Mouse (Mus musculus) liver, embryonic 18 days (tissue): ENCODE measurements around the gene Rbm8a2. TPM values are rescaled to one million over a fixed set of nuclear protein-coding genes. Genes with fewer than 3 reads are reported as not detected.

Experiments used
- polyA plus RNA-seq: library from polyadenylated mRNA; depleted of rRNA; stranded (reverse); fragments of >200 nt; gene quantifications from 2 replicates; pipeline ENCODE4 v1.2.3, GENCODE M21; 2012; rRNA removed

Gene Rbm8a2
- 0.08 and 0.15 TPM in 2 replicates for polyA plus RNA-seq

GRCm38 (mm10) chr1:175979014-175979413 is at the start of gene Rbm8a2:
Gene Rbm8a2 (minus strand): TSS chr1:175979114.

Other genes starting within 250 kb of the Rbm8a2 start
- gene Exo1, start 98.5 kb downstream of the Rbm8a2 start, polyA plus RNA-seq = 3.2 and 4.0 TPM in 2 replicates
- gene Gm38100, start 58.8 kb downstream of the Rbm8a2 start, polyA plus RNA-seq = not detected in 2 replicates